ENCODE assay signal across 8 mouse cellular contexts in genomic region chr2:5080053-5080787, GRCm38 (mm10). TPM values are rescaled to one million over a fixed set of nuclear protein-coding genes. Genes with fewer than 3 reads are reported as not detected.
DNase-seq lines count a peak whose midpoint lies in the region; ATAC-seq and TF ChIP-seq lines count a peak whose summit lies in the region.

No protein-coding gene starts in this region.

- H3K27me3 ChIP-seq in spleen, adult 2 months (ENCODE audit: control insufficient read depth, insufficient read depth, low read length) = no peaks in the 10 kb centered on the region
- peaks cover 5% of the 10 kb centered on the region; the same call in 1 of the 2 replicates for H3K27me3 ChIP-seq in forebrain, embryonic 13.5 days
- no peaks in the 10 kb centered on the region for H3K27me3 ChIP-seq in hindbrain, embryonic 15.5 days
- H3K27me3 ChIP-seq in liver, adult 2 months (ENCODE audit: control insufficient read depth, insufficient read depth, low read length) = no peaks in the 10 kb centered on the region
- H3K27me3 ChIP-seq in neural tube, embryonic 14.5 days (ENCODE audit: control insufficient read depth, insufficient read depth, low read length) = no peaks in the 10 kb centered on the region

- H3K27ac ChIP-seq in spleen, adult 2 months (ENCODE audit: insufficient read depth, low read length) = no peak overlapping the region
- no peak overlapping the region for H3K27ac ChIP-seq in forebrain, embryonic 13.5 days
- H3K27ac ChIP-seq in hindbrain, embryonic 15.5 days (replicated peaks) = no peak overlapping the region
- H3K27ac ChIP-seq in liver, adult 2 months (replicated peaks; ENCODE audit: insufficient read depth, low read depth, low read length) = no peak overlapping the region
- H3K27ac ChIP-seq in neural tube, embryonic 14.5 days (ENCODE audit: low read depth, low read length) = no peak overlapping the region

- H3K4me1 ChIP-seq in spleen, adult 2 months (ENCODE audit: control insufficient read depth, insufficient read depth, insufficient read length) = no peaks in the 10 kb centered on the region
- H3K4me1 ChIP-seq in forebrain, embryonic 13.5 days = peaks cover 11% of the 10 kb centered on the region
- peaks cover 8% of the 10 kb centered on the region for H3K4me1 ChIP-seq in hindbrain, embryonic 15.5 days (replicated peaks)
- H3K4me1 ChIP-seq in liver, adult 2 months (ENCODE audit: control insufficient read depth, insufficient read depth, low read length) = no peaks in the 10 kb centered on the region
- H3K4me1 ChIP-seq in neural tube, embryonic 14.5 days (ENCODE audit: control insufficient read depth, insufficient read depth, low read length) = no peaks in the 10 kb centered on the region

- no peaks in the 10 kb centered on the region for H3K36me3 ChIP-seq in spleen, adult 2 months (ENCODE audit: control insufficient read depth, insufficient read depth, low read length)
- no peaks in the 10 kb centered on the region for H3K36me3 ChIP-seq in forebrain, embryonic 13.5 days (ENCODE audit: poor library complexity, severe bottlenecking)
- H3K36me3 ChIP-seq in hindbrain, embryonic 15.5 days = no peaks in the 10 kb centered on the region
- H3K36me3 ChIP-seq in liver, adult 2 months (ENCODE audit: control insufficient read depth, insufficient read depth, low read length) = no peaks in the 10 kb centered on the region
- no peaks in the 10 kb centered on the region for H3K36me3 ChIP-seq in neural tube, embryonic 14.5 days (ENCODE audit: control insufficient read depth, insufficient read depth, low read length)

- DNase-seq in spleen, adult 2 months (ENCODE audit: low read depth in 1 of 2, low spot score in 2 of 2) = no peak
- DNase-seq in spleen, postnatal 36 days (ENCODE audit: low spot score in 2 of 2) = no peak
- peak; percentile 57 for DNase-seq in c-Kit-positive CD71-positive TER-119-positive erythroid progenitor cells, embryonic 14.5 days (ENCODE audit: low spot score)
- DNase-seq in liver, adult 2 months (ENCODE audit: extremely low read depth, low read depth, low spot score) = peak; percentile 53

- no peak for TF ChIP-seq POLR2A in spleen, adult 2 months (IDR thresholded peaks at IDR 0.05; ENCODE audit: low read depth, low read length)
- TF ChIP-seq POLR2A in liver, adult 2 months (IDR thresholded peaks at IDR 0.05; ENCODE audit: extremely low read depth, insufficient read depth, low read length) = no peak

- TF ChIP-seq CTCF in spleen, adult 2 months (IDR thresholded peaks at IDR 0.05; ENCODE audit: extremely low read depth, insufficient read depth, insufficient read length, insufficient replicate concordance) = peak; percentile 28; the same call in 1 of the 2 replicates
- TF ChIP-seq CTCF in liver, adult 2 months (IDR thresholded peaks at IDR 0.05; ENCODE audit: low read depth, low read length) = peak; percentile 61

- no peak overlapping the region for H3K4me3 ChIP-seq in spleen, adult 2 months (ENCODE audit: extremely low read depth, insufficient read depth, insufficient read length)
- peak overlapping the region; percentile 25 for H3K4me3 ChIP-seq in forebrain, embryonic 13.5 days
- H3K4me3 ChIP-seq in hindbrain, embryonic 15.5 days = peak overlapping the region; percentile 39
- H3K4me3 ChIP-seq in liver, adult 2 months (ENCODE audit: insufficient read depth, low read depth, low read length) = no peak overlapping the region
- H3K4me3 ChIP-seq in neural tube, embryonic 14.5 days (ENCODE audit: low read depth, low read length) = peak overlapping the region; percentile 27

- no peaks in the 10 kb centered on the region for H3K79me2 ChIP-seq in liver, adult 2 months (ENCODE audit: control insufficient read depth, insufficient read depth, low read length)

- H3K9me3 ChIP-seq in forebrain, embryonic 13.5 days (replicated peaks) = no peaks in the 10 kb centered on the region
- H3K9me3 ChIP-seq in hindbrain, embryonic 15.5 days = no peaks in the 10 kb centered on the region
- no peaks in the 10 kb centered on the region for H3K9me3 ChIP-seq in neural tube, embryonic 14.5 days (ENCODE audit: control insufficient read depth, low read length)

- no peak overlapping the region; the same call in 1 of the 2 replicates for H3K9ac ChIP-seq in forebrain, embryonic 13.5 days
- peak overlapping the region; percentile 42 for H3K9ac ChIP-seq in hindbrain, embryonic 15.5 days
- H3K9ac ChIP-seq in liver, adult 2 months (ENCODE audit: low read depth, low read length) = no peak overlapping the region
- H3K9ac ChIP-seq in neural tube, embryonic 14.5 days (replicated peaks; ENCODE audit: low read depth, low read length) = peak overlapping the region; percentile 44; the same call in 1 of the 2 replicates

- peak overlapping the region; percentile 57 for H3K4me2 ChIP-seq in forebrain, embryonic 13.5 days
- H3K4me2 ChIP-seq in hindbrain, embryonic 15.5 days = peak overlapping the region; percentile 77
- H3K4me2 ChIP-seq in neural tube, embryonic 14.5 days (ENCODE audit: low read depth, low read length) = peak overlapping the region; percentile 56

- ATAC-seq in forebrain, embryonic 13.5 days = peak; percentile 61; the same call in 1 of the 2 replicates
- peak; percentile 81 for ATAC-seq in hindbrain, embryonic 15.5 days (ENCODE audit: low FRiP score, low read depth)
- ATAC-seq in neural tube, embryonic 14.5 days (ENCODE audit: low read depth) = peak; percentile 84
- ATAC-seq in activated CD4-positive, CD25-positive, alpha-beta regulatory T cell, adult 4 months = no peak

- WGBS in spleen, adult 2 months = 25% methylated on average over 14 of the region's 14 CpGs
- 7% methylated on average over 14 of the region's 14 CpGs for WGBS in forebrain, embryonic 13.5 days
- WGBS in hindbrain, embryonic 15.5 days = 6% methylated on average over 14 of the region's 14 CpGs
- 18% methylated on average over 14 of the region's 14 CpGs for WGBS in liver, adult 2 months
- WGBS in neural tube, embryonic 14.5 days = 5% methylated on average over 14 of the region's 14 CpGs

RNA-seq across cellular contexts. Expression of gene Optn, which starts 16.4 kb away (rescaled TPM):
- polyA plus RNA-seq in spleen, adult 2 months (2012; rRNA removed) = 2.7 and 3.0 TPM in 2 replicates
- 2.8 and 3.3 TPM in 2 replicates for polyA plus RNA-seq in forebrain, embryonic 13.5 days (2015; fragmentation: Nextera tagmentation; extraction: Ambion mirVana)
- polyA plus RNA-seq in hindbrain, embryonic 15.5 days (2015; fragmentation: Nextera tagmentation; extraction: Ambion mirVana) = 22.9 and 23.0 TPM in 2 replicates
- total RNA-seq in liver, adult 2 months (2014; rRNA removed) = 57.1 and 70.8 TPM in 2 replicates
- 13.3 and 14.9 TPM in 2 replicates for polyA plus RNA-seq in liver, adult 2 months (2012; rRNA removed)
- polyA plus RNA-seq in neural tube, embryonic 14.5 days (2014; fragmentation: Nextera tagmentation; extraction: Ambion mirVana) = 14.6 and 16.6 TPM in 2 replicates
- 1 to 10 TPM in 1 of 2 experiments, under 1 TPM in 1; 0.98 to 1.5 TPM for polyA plus RNA-seq in activated CD4-positive, CD25-positive, alpha-beta regulatory T cell, adult 4 months (2017; shearing (Covaris generic))

RNA-seq across cellular contexts. Expression of gene Ccdc3, which starts 57.4 kb away (rescaled TPM):
- polyA plus RNA-seq in spleen, adult 2 months (2012; rRNA removed) = 0.96 and 1.1 TPM in 2 replicates
- 2.0 and 2.7 TPM in 2 replicates for polyA plus RNA-seq in forebrain, embryonic 13.5 days (2015; fragmentation: Nextera tagmentation; extraction: Ambion mirVana)
- polyA plus RNA-seq in hindbrain, embryonic 15.5 days (2015; fragmentation: Nextera tagmentation; extraction: Ambion mirVana) = 10.1 and 15.2 TPM in 2 replicates
- total RNA-seq in liver, adult 2 months (2014; rRNA removed) = 0.92 and 1.6 TPM in 2 replicates
- 0.78 and 0.91 TPM in 2 replicates for polyA plus RNA-seq in liver, adult 2 months (2012; rRNA removed)
- 16.9 and 20.0 TPM in 2 replicates for polyA plus RNA-seq in neural tube, embryonic 14.5 days (2014; fragmentation: Nextera tagmentation; extraction: Ambion mirVana)
- polyA plus RNA-seq in activated CD4-positive, CD25-positive, alpha-beta regulatory T cell, adult 4 months (2017; shearing (Covaris generic)) = not detected

Comparison
In these comparisons a context has a peak if more than half of its experiments do, and no peak if none do; other contexts are left out.
1. DNase-seq: peak in c-Kit-positive CD71-positive TER-119-positive erythroid progenitor cells, embryonic 14.5 days (single experiment) and liver, adult 2 months (single experiment); none in spleen, adult 2 months (0 of 2) and spleen, postnatal 36 days (0 of 2).
2. H3K4me3 ChIP-seq: peak in forebrain, embryonic 13.5 days (single experiment), hindbrain, embryonic 15.5 days (single experiment) and neural tube, embryonic 14.5 days (single experiment); none in spleen, adult 2 months (single experiment) and liver, adult 2 months (single experiment).
3. H3K9ac ChIP-seq: peak in hindbrain, embryonic 15.5 days (single experiment) and neural tube, embryonic 14.5 days (single experiment); none in forebrain, embryonic 13.5 days (single experiment) and liver, adult 2 months (single experiment).
4. Peak in every context shown above with its lines, with median percentiles within 50 percentile points of each other: H3K4me2 ChIP-seq.